Mouse (Mus musculus) ES-CJ7 (cell line): ENCODE data around the gene Ces1f.

Source experiments
- DNase-seq: peaks from one replicate; pipeline ENCODE4 v3.0.0; 2011; ENCODE audit warnings: low read depth, low spot score

The Ces1f gene

DNA sequence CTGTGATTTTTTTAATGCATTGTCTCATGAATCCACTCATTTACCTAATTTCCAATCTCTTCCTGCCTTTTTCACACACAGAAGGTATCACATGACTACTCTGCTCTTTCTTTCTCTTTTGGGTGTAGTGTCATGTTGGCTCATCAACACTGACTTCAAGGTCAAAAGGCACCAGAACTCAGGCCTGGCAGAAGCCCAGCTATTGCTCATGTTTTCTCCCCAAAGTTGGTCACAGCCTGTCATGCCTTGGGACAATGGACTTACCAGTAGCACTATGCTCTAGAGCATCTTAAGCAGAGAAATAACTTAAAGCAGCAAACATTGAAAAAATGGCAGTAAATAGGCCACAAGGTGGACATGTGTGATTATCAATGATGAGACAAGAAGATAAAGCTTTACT, 68.5 kb downstream of the Ces1f start:
- no peak for DNase-seq
